Mouse (Mus musculus) lung, postnatal 25 days (tissue): ENCODE data around the gene Ccnb1.
"Not testable (repeated sequence)": the region's sequence is repeated elsewhere in the genome, so short reads cannot be mapped to it uniquely, and the experiment has no call there.

ENCODE experiments used
- DNase-seq: peaks from one replicate; pipeline ENCODE4 v3.0.0; 2022; ENCODE audit warnings: low spot score

The Ccnb1 gene

DNA sequence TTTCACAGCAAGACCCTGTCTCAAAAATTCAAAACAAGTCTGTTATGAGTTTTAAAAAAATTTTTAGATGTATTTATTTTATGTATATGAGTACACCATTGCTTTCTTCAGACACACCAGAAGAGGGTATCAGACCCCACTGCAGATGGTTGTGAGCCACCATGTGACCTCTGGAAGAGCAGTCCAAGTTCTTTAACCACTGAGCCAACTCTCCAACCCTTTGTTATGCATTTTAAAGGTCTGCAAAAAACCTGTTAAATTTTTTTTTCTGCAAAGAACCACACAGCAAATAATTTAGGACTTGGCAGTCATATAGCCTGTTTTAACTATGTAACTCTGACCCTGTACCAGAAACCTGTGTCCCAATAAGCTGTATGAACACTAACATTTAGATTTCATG, 11.7 kb downstream of the Ccnb1 start:
- no peak for DNase-seq

DNA sequence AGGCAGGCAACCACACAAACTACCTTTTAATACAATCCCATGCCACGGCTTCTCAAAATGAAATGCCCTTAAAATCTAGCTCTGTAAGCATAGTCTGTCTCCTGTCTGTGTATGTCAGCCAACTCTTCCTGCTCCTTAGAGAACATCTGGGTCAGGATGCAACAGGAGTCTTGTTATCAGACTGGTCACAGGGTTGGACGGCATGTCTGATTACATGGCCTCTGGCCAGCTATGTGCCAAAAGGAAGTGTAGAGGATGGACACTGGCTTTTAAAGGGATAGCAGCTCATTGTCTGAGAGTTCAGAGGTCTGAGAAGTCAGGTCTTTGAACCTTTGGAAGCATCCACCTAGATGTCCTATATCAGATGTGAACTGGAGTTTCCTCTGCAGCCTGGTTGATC, 31.0 kb downstream of the Ccnb1 start:
- DNase-seq: peak; percentile 48

DNA sequence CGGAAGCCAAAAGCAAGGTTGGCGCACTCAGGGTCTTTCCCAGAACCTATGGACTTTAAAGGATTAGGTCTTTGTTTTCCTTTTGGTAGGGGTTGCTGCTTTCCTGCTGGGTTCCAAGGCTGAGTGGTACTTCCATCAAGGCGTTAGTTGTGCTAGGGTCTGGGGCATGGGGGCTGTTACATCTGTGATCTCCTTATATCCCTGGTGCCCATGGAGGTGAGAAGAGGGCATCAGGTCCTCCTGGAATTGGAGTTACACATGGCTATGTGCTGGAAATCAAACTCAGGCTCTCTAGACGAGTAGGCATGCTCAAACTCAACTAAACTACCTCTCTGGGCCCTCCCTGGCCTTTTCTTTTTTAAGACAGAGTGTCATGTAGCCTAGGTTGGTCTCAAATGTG, 32.2 kb downstream of the Ccnb1 start:
- no peak for DNase-seq

DNA sequence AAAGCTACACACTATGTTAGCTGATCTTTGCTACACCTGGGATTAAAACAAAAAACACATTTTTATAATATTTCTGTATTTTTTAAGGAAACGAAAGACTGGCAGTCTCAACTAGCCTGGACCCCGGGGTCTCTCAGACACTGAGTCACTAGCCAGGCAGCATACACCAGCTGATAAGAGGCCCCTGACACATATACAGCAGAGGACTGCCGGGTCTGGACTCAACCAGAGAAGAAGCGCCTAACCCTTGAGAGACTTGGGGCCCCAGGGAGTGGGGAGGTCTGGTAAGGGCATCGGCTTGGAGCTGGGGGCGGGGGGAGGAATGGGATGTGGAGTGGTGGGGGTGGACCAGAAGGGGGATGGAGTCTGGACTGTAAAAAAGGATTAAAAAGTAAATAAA, 33.4 kb downstream of the Ccnb1 start:
- DNase-seq: no peak

DNA sequence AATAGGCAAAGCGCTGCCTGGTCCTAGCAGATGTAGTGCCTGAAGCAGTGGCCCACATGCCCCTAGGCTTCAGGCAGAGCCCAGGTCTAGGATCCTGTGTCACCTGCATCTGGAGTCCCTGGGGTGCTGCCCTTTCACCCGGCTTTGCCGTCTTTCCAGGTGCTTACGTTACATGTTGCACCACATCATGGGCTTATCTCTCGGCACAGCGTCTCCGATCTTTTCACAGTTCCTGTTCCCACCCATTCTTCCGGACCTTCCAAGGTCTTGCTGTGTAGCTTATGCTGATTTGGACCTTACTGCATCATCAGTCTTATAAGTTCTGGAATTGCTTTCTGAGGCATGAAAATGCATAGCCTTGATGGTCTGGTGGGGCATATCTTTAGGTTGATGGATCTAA, 33.8 kb downstream of the Ccnb1 start:
- no peak for DNase-seq

DNA sequence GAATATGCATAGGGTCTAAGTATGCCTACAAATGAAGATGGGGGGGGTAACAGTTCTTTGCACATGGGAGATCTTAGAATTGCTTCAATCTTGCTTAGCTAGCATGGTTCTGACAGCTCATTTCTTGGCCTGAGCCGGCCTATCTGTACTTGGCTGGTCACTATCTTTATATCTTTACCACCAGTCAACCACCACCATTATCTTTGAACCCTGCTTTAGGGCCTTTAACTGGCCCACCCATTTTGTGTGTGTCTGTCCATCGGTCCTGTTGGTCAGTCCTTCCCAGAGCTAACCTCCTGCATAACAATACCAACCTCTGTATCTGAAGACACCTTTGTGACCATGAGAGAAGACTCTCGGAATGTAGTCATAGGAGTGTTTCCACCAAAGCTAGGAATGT, 35.0 kb downstream of the Ccnb1 start:
- DNase-seq: no peak

DNA sequence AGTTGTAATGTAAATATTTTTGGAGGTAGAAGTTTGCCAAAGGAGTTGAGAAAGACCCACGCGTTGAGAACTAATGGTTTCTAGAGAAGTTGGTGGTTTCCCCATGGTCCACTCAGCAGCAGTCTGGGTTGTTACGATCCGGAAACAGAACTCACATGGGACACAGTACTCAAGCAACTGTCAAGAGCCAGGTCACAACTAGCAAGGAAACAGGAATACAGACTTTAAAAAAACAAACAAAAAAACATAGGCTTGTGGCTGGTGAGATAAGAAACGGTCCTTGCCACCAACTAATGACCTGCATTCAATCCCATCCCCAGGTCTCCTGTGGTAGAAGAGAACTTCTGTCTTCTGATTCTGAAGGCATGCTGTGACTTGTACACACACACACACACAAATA, 35.6 kb downstream of the Ccnb1 start:
- DNase-seq: no peak

DNA sequence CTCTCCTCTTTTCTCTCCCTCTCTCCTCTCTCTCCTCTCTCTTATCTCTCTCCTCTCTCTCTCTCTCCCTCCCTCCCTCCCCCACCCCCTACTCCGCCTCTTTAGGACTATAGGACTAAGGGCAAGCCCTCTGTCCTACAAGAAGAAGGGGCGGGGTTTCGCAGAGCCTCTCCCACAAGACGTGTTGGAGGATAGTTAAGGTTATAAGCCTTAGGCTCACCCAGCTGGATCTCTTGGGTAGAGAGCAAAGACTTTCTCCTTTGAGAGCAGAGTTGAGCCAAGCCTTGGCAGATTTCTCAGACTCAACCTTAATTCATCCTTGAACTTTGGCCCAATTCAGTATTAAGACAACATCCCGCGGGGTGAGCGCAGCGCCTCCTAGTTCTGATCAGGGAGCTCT, 37.7 kb downstream of the Ccnb1 start:
- DNase-seq: no peak

DNA sequence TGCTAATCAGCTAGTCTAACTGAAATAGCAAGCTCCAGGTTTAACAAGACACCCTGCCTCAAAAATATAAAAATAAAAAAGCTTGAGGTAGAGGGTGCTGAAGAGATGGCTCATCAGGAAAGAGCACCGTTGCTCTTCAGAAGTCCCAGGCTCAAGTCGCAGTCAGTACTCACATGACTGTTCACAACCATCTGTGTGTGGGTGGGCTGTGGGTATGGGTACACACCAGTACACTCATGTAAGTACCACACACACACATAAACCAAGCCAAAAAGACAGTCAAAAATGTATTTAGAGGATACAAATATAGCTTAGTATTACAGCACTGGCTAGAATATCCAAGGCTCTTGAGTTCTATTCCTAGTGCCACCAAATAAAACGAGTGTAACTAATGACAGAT, 40.3 kb downstream of the Ccnb1 start:
- no peak for DNase-seq

DNA sequence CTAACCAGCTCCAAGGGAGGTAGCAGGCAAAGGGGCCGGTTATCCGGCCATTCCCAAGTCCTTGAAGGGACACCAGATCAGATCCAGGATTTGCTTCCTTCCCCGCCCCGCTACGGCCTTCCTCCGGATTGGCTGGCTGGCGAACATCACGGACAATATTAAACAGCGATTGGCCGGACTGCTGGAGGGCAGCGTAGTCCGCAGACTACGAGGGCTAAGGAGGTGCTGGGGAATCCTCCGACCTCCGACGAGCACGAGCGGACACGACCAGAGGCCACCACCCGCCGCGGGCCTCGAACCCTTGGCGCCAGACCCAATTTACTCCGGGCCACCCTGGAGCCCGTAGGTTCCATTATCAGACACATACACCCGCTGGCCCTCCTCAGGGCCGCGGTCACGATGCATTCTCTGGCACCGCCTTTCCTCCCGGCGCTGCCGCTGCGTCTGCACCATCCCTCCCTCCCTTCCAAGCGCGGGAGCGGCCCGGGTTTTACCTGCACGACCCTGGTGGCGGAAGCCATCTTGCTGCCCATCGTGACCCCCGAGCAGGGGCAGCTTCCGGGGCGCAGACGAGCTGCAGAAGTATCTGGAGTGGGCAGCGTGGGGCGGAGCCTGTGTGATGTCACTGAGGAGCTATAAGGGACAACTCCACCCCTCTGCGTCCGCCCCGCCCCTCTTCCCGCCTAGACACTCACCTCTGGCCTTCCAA, 42.2 kb downstream of the Ccnb1 start, which contains the start of gene Mrps36:
Gene Mrps36 (minus strand): TSS at position 624 of the 709 bp plus-strand sequence.
- DNase-seq: peak; percentile 95

DNA sequence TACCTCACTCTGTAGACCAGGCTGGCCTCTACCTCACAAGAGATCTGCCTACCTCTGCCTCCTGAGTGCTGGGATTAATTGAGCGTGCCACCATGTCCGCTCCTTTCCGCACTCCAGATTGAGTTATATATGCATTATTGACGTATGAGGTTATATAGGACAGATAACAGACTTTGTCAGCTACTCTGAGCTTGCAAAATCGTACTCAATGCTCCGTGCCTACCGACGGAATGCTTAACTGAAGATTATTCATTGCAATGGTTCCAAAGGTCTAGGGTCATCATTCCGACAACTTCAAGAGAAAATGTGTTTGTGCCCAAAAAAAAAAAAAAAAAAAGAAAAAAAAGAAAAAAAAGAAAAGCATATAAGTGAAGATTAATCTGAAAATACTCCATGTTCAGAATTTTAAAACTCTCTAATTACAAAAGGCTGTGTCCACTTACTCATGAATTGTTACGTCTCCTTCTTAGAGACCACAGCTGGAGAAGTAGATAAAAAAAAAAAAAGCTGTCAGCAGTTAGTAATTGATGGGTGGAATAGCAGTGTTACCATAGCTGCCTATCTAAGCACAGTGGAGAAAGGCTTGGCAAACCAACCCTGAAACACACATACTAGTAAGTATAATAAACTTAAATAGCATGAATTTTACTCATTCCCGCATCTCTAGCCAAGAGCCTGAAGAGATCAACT, 42.9 kb downstream of the Ccnb1 start:
- no peak for DNase-seq

DNA sequence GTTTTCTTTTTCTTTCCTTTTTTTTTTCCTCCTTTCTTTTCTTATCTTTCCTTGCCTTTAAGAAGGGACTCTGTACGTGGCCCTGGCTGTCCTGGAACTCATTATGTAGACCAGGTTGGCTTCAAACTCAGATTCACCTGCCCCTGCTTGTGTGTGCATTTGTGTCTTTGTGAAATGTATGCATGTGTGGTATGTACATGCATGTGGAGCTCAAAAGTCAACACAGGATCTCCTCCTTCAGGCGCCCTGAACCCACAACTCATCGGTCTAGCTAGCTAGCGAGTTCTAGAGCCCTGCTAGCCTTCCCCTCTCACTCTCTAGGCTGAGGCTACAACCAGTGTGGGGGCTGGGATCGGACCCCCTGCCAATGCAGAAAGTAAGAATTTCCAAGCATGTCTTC, 43.5 kb downstream of the Ccnb1 start:
- DNase-seq: no peak

DNA sequence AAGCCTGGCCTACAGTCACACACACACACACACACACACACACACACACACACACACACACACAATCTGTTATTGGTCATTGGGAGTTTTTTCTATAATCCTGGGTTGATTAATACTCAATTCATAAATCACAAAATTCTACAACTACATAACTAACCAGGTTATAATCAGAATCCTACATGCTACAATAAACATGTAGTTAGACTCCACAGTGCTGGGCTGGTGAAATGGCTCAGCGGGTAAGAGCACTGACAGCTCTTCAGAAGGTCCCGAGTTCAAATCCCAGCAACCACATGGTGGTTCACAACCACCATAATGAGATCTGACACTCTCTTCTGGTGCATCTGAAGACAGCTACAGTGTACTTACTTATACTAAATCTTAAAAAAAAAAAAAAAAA, 53.6 kb downstream of the Ccnb1 start:
- no peak for DNase-seq

DNA sequence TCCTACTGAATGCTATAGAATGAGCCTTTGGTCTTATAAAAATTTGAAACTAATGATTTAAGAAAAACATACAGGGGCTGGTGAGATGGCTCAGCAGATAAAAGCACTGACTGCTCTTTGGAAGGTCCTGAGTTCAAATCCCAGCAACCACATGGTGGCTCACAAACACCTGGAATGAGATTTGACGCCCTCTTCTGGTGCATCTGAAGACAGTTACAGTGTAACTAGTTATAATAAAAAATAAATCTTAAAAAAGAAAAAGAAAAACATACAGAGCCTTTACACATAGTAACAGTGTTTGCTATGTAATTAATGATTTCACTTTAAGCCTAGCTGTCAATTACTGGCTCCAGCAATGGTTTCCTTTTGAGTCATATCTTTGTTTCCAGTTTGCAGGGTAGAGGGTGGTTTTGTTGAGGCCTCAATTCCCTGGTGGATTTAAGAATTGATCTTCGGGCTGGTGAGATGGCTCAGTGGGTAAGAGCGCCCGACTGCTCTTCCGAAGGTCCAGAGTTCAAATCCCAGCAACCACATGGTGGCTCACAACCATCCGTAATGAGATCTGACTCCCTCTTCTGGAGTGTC, 54.8 kb downstream of the Ccnb1 start:
- not testable (repeated sequence) for DNase-seq

DNA sequence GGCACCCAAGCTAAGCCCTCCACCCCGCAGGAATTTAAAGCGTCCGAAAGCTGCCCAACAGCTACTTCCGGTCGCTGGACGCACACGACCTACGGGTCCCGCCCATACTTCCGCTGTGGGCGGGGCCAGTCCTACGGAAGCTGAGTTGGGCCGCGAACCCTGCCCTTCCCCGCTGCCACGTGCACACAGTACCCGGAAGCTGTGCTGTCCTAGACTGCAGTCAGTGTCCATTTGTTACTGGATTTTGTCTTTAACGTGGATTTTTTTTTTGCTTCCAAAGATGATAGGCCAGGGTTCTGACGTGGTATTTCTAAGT, 55.6 kb downstream of the Ccnb1 start, which contains the start of gene Cdk7:
Gene Cdk7 (minus strand): TSS at position 79 of the 316 bp plus-strand sequence.
- peak; percentile 94 for DNase-seq

DNA sequence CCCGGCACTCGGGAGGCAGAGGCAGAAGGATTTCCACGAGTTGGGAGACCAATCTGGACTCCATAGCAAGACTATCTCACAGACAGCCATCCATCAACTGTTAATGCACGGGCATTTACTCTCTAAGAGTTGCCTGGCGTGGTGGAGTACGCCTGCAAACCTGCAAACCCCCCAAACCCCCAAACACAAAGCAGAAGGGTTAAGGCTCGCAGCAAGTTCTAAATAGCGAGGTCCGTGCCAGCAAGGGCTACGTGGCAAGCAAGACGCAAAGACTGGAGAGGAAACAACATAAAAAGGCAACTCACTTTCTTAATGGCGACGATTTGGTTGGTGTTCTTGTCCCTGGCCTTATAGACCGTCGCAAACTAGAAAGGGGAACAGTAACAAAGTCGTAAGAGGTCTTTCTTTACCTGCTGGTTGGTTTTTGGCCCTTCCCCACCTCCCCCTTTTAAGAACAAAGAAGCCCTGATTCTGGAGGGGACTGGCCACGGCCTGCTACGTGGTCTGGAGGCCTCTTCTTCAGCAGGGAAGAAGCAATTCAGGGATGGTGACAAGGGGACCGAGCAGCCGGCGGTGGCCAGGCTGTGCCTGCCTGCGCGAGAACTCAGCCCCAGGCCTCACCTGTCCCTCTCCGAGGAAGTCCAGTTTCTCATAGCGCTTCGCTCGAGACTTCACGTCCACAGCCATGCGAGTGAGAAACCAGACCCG, 56.1 kb downstream of the Ccnb1 start:
- DNase-seq: no peak
